Mouse (Mus musculus): ENCODE measurements around the gene Fam53b. TPM values are rescaled to one million over a fixed set of nuclear protein-coding genes. Genes with fewer than 3 reads are reported as not detected.

Fam53b gene
- polyA plus RNA-seq (2012; rRNA removed): 20.6 and 32.7 TPM in 2 replicates

DNA sequence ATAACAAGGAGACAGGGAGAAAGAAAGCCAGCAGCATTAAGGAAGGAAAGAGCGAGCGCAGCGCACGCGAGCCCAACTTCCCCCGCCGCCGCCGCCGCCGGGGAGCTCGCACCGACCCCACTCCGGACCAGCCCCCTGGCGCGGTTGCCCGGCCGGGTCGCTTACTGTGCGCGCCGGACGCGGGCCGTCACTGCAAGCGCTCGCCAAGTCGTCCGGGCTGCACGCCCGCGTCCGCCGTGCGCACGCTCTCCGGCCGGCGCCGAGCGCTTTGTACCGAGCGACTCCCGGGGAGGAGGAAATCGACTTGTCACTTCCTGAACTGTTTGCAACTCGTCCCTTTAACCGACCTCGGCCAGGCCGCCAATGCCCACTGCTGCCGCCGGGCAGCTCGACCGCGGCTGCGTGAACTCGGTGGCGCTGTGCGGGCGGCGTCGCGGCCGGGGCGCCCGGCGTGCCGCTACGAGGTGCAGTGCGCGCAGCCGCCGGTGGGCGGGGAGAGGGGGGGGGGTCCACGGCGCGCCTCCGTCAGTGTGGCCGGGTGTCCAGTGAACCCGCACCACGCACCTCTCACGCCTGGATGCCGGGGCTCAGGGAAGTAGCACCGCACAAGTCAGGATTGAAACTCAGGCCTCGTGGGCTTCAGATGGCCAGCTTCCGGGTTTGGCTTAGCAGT, at the start of gene Fam53b:
Gene Fam53b (minus strand): TSS at position 471 of the 673 bp plus-strand sequence.
- no peak for DNase-seq (ENCODE audit: low read depth, low spot score)
- WGBS: under 1% methylated on average over 85 of the region's 85 CpGs

DNA sequence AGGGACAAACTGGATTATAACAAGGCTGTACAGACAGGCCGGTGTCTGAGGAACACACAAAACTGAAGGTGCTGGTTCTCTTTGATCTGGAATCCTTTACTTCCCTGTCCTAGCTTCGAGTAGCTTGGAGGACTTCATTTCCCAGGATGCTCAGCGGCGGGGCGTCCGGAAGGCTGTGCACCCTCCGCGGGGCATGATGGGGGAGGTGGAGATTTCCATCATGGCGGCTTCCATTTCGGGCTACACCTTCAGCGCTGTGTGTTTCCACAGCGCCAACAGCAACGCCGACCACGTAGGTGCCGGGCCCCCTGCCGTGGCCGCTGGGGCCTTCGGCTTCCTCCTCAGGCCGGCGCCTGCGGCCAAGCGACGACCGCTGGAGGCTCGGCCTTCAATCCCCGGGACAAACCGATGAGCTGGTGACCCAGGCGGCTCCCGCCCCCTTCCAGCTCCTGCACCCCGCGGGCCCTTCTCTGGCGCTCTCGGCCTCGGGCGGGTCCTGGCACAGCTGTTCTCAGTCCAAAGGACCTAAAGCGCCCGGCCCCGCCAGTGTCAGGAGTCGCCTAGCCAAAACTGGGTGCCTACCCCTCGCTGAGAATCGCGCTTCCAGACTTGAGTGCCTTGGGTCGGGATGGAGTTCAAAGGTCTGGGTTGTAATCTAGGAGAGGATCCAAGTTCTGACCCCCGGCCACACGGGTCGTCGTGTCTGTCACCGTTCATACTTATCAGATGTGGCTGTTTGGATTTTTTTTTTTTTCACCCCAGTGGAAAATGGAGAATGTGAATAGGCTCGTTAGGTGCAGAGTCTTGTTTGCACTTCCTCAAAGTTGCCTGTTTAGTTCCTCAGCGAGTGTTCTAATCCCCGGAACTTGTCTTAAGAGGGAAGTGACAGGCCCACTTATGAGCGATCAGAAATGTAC, 45.6 kb upstream of the Fam53b start, which contains the start of gene Abraxas2:
Gene Abraxas2 (plus strand): TSS at position 184 of the 917 bp plus-strand sequence.
- peak; percentile 91 for DNase-seq (ENCODE audit: low read depth, low spot score)
- under 1% methylated on average over 53 of the region's 53 CpGs for WGBS

DNA sequence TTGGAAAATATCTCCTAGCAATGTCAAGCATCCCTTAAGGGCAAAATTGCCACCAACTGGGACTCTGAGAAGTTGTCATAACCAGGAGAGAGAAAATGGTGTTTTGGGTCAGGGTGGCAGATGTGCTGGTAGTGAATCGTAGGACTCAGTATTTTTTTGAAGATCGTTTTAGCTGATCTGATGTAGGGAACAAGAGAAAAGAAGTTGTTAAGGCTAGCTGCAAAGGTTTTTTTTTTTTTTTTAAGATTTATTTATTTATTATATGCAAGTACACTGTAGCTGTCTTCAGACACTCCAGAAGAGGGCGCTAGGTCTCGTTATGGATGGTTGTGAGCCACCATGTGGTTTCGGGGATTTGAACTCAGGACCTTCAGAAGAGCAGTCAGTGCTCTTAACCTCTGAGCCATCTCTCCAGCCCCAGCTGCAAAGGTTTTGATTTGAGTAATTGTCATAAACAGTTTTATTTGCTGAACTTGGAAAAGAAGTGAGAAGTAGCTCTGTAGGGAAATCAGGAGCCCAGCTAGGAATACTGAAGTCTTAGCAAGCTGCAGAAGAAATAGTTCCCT, 44.4 kb upstream of the Fam53b start:
- WGBS: 69% methylated on average over 5 of the region's 5 CpGs
- no peak for DNase-seq (ENCODE audit: low read depth, low spot score)

DNA sequence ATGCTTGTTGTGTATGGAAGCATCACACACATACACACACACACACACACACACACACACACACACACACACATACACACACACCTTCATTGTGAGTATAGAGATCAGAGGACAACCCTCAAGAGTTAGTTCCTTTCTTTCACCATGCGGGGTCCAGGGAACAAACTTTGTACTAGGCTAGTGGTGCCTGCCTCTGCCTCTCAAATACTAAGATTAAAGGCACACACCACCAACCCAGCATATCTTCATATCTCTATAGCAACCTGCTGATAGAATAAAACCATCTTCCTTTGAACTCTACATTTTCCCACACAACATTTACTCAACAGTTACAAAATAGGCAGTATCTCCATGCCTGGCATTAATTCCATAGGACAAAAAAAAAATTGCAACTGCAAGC, 42.4 kb upstream of the Fam53b start:
- DNase-seq (ENCODE audit: low read depth, low spot score): no peak
- 84% methylated on average over 1 of the region's 1 CpGs for WGBS

DNA sequence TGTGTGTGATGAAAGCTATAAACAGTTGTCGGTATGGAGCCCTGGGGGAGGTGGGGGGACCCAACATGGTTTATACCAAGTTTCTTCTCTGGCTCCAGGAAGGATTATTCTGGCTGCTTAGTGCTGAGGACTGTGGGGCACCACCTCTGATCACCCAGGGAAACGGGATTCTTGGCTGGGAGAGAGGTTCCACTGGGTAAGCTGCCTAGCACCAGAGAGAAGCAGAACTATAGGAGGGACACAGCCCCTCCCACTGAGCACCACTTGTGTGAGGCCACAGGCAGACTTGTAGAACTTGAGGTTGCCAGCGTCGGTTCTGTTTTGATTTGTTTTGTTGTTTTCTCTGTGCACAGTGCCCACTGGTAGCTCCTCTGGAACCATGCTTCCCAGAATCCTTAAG, 40.3 kb upstream of the Fam53b start:
- WGBS: 72% methylated on average over 4 of the region's 4 CpGs

DNA sequence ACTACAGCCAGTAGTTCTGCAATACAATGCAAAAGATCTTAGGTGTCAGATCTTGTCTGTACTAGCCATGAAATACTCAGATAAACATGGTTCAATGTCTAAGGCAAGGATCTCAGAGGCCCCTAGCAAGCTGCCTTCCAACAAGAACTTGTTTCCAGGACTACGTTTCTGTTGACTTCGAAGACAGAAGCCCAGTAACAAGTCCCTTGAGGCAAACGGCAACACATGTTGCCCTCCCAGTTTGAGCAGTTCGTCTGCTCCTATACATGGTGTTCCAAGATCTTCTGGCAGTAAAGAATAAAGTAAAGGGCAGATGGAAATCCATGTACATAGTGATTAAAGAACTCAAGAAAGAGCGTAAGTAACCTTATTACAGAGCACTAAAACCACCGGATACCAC, 39.7 kb upstream of the Fam53b start:
- 82% methylated on average over 6 of the region's 6 CpGs for WGBS
- DNase-seq (ENCODE audit: low read depth, low spot score): no peak

More for the DNA sequence above, 40.3 kb upstream of the Fam53b start:
- no peak for DNase-seq (ENCODE audit: low read depth, low spot score)

DNA sequence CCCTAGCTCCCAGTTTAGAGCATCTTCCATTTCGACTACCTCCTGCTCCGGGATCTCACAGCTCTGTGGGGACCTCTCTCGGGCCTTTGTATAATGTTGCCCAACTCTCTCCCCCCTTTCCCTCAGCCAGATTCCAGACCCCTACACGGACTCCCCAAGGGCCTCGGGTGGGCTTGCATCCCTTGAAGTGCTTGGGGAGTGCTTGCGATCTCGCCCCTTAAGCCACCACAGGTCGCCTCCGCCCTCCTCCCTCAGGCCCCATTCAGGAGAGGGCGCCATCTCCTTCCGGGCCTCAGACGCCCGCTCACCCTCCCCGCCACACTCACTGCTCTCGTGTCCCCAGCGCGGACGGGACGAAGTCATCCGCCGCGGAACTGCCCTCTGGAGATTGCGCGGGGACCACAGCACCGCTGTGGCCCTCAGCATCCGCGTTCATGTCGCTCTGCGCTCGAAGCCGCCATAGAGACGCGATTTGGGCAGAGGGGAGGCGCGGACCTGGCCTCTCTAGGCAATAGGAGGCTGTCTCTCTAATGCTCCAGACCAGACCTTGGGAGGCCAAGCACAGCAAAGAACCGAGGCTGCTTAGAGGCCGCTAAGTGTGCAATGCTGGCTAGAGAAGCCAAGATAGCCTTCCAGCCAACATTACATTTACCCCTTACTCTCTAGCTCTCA, 38.6 kb upstream of the Fam53b start, which contains the start of gene Eef1akmt2:
Gene Eef1akmt2 (minus strand): TSS at position 501 of the 672 bp plus-strand sequence.
- WGBS: under 1% methylated on average over 37 of the region's 37 CpGs
- DNase-seq (ENCODE audit: low read depth, low spot score): peak; percentile 47

DNA sequence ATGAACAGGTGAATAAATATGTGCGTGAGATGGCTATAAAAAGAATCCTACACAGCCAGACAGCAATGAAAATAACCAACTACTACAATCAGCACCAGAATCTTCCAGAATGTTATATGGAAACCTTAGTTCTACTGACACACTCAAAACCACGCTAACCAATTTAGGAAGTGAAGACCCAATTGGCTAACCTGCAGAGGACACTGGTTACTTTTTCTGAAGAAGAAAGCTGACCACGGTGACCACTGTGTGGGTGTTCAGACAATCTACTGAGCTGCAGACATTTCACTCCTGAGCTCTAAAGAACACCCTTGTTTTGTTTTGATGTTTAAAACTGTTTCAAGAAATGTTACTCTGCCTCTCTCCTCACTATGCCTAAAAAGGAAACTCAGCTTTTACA, 29.5 kb upstream of the Fam53b start:
- WGBS: 93% methylated on average over 3 of the region's 3 CpGs
- DNase-seq (ENCODE audit: low read depth, low spot score): no peak

DNA sequence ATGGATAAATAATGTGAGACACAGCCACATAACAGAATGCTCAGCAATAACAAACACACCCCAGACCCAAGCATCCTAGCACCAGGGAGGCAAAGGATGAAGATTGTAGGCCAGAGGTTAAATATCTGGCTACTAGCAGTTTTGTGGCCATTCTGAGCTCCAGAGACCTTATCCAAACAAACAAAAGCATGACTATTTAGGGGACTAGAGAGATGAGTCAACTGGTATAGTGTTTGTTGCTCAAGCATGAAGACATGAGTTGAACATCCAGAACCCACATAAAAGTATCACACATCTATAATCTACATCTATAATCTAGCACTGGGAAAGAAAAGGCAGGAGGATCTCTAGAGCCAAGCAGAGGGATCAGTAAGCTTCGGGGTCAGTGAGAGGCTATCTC, 28.8 kb upstream of the Fam53b start:
- 94% methylated on average over 1 of the region's 1 CpGs for WGBS
- no peak for DNase-seq (ENCODE audit: low read depth, low spot score)

DNA sequence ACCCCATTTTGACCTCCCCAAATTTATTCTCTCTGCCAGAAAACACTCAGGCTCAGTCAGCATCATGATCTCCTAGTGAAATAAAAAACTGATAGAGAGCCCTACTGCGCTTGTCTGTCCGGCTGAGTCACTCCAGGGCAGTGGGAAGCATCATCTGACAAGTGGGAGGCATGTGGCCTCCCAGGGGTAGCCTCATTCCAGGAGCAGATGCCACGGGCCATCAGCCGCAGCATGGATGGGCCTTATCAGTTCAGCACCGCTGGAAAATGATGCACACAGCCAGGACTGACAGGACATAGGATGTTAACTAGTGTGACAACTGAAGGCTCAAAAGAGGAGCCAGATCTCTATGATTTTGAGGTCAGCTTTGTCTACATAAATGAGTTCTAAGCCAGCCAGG, 27.6 kb upstream of the Fam53b start:
- 89% methylated on average over 5 of the region's 5 CpGs for WGBS
- no peak for DNase-seq (ENCODE audit: low read depth, low spot score)

DNA sequence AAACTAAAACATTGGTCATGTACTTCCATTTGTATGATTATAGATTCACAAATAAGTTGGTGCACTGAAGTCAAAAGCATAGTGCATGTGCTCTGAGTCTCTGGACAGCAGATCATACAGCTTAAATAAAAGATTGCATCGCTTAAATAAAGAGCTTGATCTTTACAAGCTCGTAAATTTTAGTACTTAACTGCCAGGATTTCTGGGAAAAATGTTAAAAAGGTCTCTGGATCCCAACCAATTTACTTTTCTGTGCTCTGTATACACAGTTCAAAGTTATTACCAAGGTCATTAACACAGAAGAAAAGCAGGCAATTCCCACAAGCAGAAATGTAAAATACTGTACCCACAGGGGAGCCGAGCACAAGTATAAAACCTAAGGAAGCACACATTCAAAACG, 17.3 kb upstream of the Fam53b start:
- DNase-seq (ENCODE audit: low read depth, low spot score): no peak
- 25% methylated on average over 4 of the region's 4 CpGs for WGBS

DNA sequence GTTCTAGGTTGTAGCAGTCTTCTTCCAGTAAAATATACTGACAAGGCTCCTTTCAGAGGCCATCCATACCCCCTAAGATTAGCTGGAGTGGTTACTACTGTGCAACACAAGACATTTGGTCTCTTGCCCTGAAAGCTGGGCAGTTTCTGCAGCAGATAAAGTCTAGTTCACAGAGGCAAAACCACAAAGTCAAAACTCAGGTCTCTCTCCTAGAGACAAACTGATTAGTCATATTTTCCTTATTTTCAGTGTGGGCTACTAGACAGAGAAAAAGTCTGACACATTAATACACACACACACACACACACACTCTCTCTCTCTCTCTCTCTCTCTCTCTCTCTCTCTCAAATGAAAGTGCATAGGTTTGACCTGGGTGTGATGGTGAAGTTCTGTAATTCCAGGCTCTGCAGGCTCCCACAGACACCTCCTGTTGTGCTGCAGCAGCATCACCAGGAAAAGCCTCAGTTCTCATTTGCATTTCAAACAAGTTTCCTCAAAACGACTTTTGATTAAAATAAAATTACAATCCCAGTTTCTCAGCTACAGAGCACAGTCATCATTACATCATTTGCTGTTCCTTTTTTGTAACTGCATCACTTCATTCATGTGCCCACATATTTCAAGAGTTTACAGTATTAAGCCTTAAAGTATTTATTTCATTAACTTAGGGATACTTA, 10.8 kb upstream of the Fam53b start:
- no peak for DNase-seq (ENCODE audit: low read depth, low spot score)
- 22% methylated on average over 1 of the region's 1 CpGs for WGBS

DNA sequence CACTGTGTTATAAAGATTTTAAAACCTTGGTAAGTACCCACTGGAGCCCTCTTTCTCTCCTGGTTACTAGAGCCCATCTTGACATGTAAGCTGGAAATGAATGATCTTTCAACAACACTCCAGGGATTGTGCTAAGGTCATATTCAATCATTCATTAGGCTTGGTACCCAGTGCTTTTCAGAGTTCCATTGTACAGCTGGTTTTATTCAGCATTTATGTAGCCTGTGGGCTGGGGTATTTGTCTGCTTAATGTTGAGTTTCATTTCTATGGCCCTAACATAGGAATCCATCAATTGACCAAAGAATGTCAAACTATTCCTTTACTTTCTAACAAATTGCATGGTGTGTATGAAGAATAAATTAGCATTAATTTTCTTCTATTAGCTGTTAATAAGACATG, 10.1 kb upstream of the Fam53b start:
- DNase-seq (ENCODE audit: low read depth, low spot score): no peak

DNA sequence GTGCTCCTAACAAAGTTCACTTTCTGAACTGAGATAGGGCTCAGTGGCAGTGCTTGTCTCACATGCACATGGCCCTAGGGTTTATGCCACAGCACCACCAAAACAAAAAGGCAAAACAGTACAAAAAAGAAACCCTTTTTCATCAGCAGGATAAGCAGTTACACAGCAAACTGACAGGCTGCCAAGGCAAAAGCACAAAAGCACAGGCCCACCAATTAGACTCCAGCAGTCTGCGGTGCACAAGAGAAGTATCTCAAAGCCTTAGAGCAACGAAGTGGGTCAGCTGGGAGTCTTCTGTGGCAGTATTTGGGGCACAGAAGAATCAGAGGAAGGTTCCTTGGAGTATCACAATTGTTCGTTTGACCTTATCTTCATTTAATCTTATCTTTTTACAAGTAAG, 7.0 kb upstream of the Fam53b start:
- DNase-seq (ENCODE audit: low read depth, low spot score): no peak
- 78% methylated on average over 3 of the region's 3 CpGs for WGBS

DNA sequence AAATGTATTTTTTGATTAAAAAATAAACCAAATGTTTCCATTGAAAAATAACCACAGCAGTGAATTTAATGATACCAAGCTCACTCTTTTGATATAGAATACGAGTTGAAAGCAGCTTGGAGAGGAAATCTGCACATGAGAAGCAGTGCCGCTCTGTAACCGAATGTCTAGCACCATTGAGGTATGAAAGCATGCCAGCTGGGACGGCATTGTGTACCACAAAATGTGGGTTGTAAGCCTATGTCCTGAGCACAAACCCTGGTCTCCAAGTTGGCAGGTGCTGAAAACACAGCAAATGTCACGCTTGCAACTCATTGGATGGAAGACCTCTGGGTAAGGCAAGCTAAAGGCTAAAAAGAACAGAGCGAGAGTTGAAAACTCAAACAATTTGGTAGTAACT, 3.4 kb upstream of the Fam53b start:
- WGBS: 99% methylated on average over 6 of the region's 6 CpGs
- no peak for DNase-seq (ENCODE audit: low read depth, low spot score)

DNA sequence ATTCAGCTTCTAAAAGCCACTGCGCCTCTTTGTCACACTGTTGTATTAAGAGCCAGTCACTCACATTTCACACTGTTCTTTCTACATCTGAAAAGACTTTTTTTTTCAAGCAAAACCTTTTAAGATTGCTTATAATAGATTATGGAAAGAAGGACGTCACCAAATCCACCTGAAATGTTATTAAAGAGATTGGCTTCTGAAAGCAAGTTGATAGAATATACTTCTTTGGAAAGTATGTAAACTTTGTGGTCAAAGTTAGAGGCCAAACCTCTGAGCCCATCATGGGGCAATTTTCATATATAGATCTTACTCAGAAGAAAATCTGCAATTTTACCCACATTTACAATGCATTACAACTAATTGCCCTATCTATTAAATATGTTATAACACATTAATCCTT, 2.8 kb upstream of the Fam53b start:
- 89% methylated on average over 2 of the region's 2 CpGs for WGBS
- no peak for DNase-seq (ENCODE audit: low read depth, low spot score)

DNA sequence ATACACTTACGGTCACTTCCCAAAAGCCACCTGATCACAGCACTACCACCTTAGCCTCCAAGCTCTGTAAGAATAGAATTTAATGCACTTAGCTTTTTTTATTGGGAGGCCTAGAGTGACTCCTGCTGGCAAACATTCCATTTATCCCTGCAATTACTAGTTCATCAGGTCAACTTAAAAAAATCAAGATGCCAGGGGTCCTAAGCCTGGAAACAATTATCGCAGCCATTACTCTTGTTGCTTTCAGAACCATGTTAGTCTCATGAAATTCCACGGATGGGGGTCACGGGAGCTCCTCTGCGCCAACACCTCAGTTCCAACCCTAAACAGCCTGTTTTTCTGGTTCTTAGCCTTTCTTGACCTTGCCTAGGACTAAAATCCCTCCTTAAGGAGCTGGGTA, 1.4 kb upstream of the Fam53b start:
- no peak for DNase-seq (ENCODE audit: low read depth, low spot score)
- WGBS: 88% methylated on average over 5 of the region's 5 CpGs

DNA sequence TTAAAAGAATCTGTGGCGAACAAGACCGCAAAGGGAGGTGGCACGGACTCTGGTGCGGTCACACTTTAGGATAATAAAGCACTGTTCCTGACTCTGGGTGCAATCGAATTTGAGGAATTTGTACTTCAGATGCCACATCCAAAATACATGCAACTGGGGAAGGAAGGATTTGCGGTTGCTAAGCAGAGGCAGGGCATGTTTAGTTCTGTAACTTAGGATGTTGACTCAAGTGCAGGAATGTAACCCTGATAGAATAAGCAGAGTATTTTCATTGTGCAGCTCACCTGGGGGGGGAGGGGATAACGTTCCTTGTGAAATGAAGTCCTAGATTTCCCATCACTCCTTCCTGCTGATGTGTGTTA, 384 bp upstream of the Fam53b start:
- DNase-seq (ENCODE audit: low read depth, low spot score): no peak
- 2% methylated on average over 7 of the region's 7 CpGs for WGBS

DNA sequence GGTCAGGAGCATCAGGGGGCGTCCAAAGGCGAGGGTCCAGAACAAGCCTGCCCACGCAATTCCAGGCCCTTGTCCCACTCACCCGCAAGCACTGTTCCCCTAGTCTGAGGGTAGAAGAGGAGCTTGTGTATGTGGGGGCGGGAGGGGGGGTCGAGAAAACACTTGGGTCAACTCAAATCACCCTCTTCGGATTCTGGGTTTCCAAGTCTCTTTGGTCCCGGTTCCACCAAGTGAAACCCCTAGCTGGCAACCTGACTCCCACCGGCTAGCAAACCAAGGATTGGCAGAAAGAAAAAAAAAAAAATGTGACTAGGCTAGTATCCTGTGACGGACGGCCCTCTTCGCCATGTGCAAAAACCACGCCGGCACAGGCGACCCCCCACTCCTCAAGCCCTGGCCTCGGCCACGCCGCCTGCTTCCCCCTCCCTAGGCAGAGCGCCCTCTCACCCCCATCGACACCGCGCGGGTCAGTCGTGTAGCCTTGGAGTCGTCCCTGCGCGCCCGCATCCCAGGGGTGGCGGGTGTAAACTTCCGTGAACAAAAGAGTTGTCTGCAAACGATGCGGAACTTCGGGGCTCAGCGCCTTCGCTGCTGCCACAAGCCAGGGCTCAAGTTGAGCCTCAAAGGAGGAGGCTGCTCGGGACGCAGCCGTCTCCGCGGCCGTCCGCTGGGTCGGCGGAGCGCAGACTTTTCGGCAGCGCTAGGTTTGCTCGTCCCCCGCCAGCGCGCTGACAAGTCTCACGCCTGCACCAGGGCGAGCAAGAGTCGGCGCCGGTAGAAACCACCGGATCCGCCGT, 869 bp downstream of the Fam53b start:
- under 1% methylated on average over 59 of the region's 59 CpGs for WGBS
- no peak for DNase-seq (ENCODE audit: low read depth, low spot score)

Measured in large intestine, adult 2 months (tissue).